Mouse (Mus musculus): ENCODE data around the gene Ric8b. TPM values are rescaled to one million over a fixed set of nuclear protein-coding genes. Genes with fewer than 3 reads are reported as not detected.

The Ric8b gene
- polyA plus RNA-seq (2012; rRNA removed), result 9.3 and 11.7 TPM in 2 replicates

DNA sequence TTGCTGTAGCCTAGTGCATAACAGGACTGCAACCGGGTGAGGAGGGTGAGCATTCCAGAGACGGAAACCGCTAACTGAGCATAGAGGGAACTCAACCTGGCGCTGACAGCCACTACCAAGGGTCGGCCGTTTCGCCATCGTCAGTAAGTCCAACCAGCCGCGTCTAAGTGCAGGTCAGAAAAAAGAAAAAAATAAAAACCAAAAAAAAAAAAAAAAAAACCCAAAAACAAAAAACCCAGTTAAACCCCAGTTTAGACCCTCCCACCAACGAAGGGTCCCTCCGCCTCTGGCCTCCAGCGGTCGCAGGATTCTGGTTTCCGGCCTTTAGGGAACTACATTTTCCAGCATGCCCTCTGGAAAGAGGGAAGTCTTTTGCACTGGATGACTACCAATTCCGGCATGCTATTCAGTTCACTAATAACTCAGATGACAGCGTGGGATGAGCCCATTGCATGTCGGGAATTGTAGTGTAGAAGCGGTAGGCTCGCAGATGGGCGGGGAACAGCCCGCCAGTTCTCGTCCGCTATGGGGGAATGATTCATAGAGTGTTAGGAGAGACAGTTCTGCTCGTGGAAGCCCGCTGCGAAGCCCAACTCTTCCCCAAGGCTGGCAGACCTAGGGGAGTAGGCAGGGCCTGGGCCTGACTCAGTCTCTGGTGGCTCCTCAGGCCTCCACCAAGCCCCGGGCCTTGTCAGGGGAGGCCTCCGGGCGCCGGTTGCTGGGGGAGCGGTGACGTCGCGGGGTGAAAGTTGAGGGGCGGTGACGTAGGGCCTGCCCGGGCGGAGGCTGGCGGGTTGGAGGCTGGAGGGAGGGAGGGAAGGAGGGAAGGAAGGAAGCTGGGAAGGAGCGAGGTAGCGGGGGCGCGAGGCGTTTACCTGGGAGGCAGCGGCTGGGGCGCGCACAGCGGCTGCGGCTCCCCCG lies at the start of gene Ric8b:
TSS of gene Ric8b (plus strand) at position 807 of the 921 bp plus-strand sequence.

Other genes with a start within 250 kb of the Ric8b start
- gene Rfx4, start 161.6 kb upstream of the Ric8b start, polyA plus RNA-seq (2012; rRNA removed), result 0.07 and 0.16 TPM in 2 replicates
- gene Fhl4, start 184.9 kb downstream of the Ric8b start, polyA plus RNA-seq (2012; rRNA removed), result 0.22 and 0.31 TPM in 2 replicates
- 11.8 and 26.3 TPM in 2 replicates for gene Tmem263, start 185.0 kb downstream of the Ric8b start, polyA plus RNA-seq (2012; rRNA removed)
- gene Mterf2, start 210.4 kb downstream of the Ric8b start, polyA plus RNA-seq (2012; rRNA removed), result 0.90 and 3.8 TPM in 2 replicates

Measured in ovary, adult 2 months (tissue).